Mouse (Mus musculus) yolk sac, embryonic 10.5 days (tissue): ENCODE measurements around the gene Trabd.

Experiments used
- DNase-seq: peaks from one replicate; pipeline ENCODE4 v3.0.0-alpha.2; 2017; ENCODE audit warnings: low spot score

The Trabd gene

GRCm38 (mm10) chr15:89078208-89078836 lies 3.4 kb downstream of the Trabd start:
- no peak for DNase-seq

DNA sequence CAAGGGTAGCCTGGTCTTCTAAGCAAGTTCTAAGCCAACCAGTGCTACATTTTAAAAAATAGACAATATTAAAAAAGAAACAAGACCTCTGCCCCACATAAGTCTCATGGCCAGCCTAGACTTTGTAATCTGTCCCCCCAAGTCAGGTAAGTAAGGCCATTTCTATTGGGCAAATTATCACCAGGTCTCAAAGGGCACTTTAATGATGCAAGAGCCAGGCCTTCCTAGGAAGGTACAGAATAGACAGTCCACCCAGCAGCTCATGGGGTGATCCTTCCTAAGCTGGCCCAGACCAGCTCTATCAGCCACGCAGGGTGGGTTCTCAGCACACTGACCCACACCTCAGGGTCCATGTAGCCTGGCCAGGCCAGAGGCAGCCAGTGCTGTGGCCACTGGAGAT lies 9.0 kb downstream of the Trabd start:
- no peak for DNase-seq

- DNase-seq, result no peak
These were observed 9.9 kb downstream of the Trabd start for GRCm38 (mm10) chr15:89084826-89085225.

DNA sequence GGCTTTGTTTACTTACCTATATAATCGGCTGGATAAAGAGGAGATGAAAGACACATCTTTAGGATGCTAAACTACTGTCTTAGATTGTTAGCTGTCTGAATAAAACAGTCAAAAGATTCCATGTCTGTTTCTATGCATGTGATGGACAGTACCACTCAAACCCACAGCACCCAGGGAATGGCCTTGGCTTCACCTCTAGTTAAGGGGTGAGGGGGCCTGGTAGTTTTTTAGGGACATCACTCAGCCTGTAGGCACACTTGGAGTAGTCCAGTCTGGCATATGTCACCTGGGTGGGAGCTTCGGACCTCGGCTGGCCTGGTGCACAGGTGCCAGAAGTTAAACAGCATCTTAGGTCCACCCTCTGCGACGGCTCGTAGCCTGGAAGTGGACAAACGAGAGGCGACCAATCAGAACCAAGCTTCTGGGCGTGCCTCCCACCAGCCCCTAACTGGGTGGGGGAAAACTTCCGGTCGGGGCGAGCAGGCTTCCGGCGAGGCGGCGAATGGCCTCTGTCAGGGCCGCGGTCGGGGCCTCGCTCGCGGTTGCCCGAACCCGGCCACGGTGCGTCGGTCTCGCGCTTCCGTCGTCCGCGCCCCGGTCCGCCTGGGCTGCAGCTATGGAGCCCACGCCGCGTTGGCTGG lies 13.8 kb downstream of the Trabd start, which contains the start of gene Selenoo:
Gene Selenoo (plus strand): TSS at position 478 of the 641 bp plus-strand sequence.
- peak; percentile 88 for DNase-seq

DNA sequence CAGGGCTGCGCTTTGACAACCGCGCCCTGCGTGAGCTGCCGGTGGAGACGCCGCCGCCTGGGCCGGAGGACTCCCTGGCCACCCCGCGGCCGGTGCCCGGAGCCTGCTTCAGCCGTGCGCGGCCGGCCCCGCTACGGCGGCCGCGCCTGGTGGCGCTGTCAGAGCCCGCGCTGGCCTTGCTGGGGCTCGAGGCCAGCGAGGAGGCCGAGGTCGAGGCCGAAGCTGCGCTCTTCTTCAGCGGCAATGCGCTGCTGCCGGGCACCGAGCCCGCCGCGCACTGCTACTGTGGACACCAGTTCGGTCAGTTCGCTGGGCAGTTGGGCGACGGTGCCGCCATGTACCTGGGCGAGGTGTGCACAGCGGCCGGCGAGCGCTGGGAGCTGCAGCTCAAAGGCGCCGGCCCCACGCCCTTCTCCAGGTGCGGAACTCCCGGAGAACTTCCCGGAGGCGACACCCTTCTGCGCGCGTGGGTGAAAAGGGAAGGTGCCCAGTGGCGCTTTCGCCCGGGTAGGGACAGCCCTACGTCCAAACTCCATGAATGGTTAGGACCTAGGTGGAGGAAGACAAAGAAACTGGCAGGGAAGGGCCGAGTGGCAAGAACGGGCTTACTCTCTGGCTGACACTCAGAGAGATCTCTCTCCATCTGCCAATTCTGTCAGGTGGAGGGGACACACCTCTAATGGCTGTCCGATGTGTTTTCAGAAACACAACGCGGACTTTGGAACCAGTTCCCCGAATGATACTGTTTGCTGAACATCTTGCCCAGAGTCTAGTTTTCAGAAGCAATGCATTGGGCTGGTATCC lies 14.5 kb downstream of the Trabd start:
- DNase-seq, result peak; percentile 51

GRCm38 (mm10) chr15:89090662-89091061 lies 15.7 kb downstream of the Trabd start:
- DNase-seq, result no peak

DNA sequence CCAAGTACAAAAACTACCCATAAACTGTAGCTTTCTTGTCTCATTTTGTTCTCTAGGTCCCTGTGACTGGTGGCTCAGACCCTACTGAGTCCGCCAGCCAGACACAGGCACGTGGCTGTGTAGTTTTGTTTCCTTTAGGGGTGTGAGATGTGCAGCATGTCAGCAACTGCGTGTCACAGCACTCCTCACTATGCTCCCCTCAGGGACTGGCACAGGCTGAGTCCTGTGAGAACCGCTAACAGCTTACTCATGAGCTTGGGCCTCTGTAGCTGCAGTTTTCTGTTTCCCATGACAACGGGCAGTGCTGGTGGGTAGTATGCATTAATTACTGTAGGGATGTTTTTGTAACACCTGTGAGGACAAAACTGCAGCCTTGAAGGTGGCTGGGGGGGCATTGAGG lies 17.3 kb downstream of the Trabd start:
- no peak for DNase-seq

- DNase-seq, result no peak
These were observed 22.5 kb downstream of the Trabd start for GRCm38 (mm10) chr15:89097450-89097849.

- DNase-seq, result no peak
These were observed 23.7 kb downstream of the Trabd start for GRCm38 (mm10) chr15:89098616-89099015.

GRCm38 (mm10) chr15:89100823-89101222 lies 25.9 kb downstream of the Trabd start:
- no peak for DNase-seq

DNA sequence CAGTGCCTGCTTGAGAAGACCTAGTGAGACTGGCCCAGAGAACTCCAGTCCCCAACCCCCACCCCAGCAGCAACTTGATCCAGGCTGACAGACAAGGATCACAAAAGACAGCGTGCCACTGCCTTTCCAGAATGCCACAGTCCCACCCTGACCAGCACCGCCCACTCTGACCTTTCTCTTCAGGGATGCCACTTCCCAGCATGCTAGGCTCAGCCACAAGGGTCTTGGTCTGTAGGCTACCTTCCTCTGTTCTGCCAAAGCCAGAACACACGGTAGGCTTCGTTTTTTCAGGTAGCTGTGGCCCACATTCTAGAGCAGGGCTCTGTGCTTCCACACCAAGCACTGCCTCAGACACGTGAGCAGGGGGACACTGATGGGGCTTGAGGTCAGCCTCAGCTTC lies 27.7 kb downstream of the Trabd start:
- DNase-seq, result no peak

GRCm38 (mm10) chr15:89103921-89104320 lies 29.0 kb downstream of the Trabd start:
- no peak for DNase-seq

DNA sequence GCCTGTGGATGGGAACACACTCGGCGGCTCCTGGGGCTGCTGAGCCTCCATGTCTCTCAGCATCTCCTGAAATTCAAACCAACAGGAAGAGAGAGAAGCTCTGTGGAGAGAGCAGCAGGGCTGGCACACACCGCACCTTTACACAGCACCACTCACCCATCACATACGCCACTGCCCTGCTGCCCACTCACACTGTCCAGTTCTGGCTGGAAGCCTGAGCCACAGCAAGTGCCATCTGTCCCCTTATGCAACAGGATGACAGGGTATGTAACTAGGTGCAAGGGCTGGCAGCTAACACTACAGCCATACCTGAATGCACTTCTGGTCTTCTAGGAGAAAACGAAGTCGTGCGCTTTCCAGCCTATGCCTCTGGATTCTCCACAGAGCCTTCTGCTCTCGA lies 29.5 kb downstream of the Trabd start:
- no peak for DNase-seq

GRCm38 (mm10) chr15:89106073-89106472 lies 31.1 kb downstream of the Trabd start:
- no peak for DNase-seq

DNA sequence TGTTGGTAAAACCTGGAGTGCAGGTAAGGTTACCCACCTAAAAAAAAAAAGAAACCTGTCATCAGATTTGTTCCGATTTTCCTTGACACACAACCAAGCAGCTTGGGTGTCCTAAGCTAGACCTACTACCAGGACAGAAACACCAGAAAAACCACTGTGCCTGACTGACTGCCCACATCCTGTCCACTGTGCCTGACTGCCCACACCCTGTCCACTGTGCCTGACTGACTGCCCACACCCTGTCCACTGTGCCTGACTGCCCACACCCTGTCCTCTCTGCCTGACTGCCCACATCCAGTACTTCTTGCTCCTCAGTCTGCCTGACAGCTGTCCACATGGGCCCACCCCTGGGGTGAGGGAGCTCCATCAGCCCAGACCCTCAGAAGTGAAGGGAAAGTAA lies 32.1 kb downstream of the Trabd start:
- DNase-seq, result no peak

DNA sequence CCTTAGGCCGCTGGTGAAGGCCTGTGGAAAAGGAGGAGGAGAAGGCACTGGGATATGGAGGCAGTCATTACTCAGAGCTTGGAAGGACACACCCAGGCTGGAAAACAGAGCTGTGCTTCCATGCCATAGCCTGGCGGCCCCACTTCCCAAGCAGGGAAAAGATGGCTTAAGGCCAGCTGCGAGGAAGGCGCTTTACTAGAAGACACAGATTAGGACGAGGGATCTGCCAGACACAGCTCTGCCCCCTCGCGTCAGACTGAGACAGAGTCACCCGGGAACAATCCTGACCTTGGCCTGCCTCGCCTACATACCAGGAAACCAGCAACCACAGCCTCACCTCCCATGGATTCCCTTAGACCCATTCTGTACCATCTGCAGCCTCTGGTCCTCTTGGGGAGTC lies 35.2 kb downstream of the Trabd start:
- DNase-seq, result no peak

DNA sequence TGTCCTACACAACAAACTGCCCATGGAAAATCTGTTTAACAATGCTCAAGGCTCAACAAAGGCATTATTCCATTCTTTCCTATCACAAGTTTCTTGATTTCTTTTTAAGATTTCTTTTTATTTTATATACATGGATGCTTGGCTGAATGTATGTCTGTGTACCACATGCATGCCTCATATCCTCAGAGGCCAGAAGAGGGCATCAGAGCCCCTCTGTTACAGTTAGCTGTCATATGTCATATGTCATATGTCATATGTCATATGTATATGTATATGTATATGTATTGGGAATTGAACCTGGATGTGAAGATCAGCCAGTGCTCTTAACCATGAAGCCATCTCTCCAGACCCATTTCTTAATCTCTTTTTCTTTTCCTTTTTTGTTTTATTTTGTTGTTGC lies 43.1 kb downstream of the Trabd start:
- no peak for DNase-seq

DNA sequence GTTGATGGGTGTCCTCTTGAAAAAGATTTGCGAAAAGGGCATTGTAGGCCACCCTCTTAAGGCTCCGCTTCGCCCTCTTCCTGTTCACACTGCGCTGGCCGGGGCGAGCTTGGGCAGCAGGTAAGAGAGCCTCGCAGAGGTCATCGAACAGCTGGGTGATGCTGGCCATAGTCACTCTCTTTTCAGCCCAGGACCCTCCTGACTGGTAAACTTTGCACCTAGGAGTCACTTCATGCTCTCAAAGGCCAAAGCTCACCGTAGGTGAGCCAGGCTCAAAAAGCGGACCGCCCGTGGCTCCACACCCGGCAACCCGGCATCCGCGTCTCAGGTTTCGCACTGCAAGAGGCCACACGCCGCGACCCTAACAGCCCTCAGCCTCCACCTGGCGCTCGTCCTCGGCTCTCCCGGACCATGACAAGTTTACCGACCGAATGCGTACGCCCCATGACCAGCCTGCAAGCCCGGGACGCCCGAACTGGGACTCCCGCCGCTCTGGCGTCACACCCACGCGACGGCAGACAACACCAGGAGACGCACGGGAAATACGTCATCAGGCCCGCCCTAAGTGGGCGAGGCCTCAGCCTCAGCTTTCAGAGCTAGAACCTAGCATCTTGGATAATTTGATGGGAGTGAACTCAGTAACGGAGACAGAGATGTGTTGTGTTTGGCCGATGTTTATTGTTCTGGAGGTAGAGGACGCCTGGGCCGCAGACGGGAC lies 47.9 kb downstream of the Trabd start, which contains the start of gene Tubgcp6:
Gene Tubgcp6 (minus strand): TSS at position 464 of the 718 bp plus-strand sequence.
- DNase-seq, result peak; percentile 92

GRCm38 (mm10) chr15:89123595-89123994 lies 48.7 kb downstream of the Trabd start:
- DNase-seq, result no peak

GRCm38 (mm10) chr15:89124312-89124711 lies 49.4 kb downstream of the Trabd start:
- DNase-seq, result no peak

- DNase-seq, result no peak
These were observed 50.4 kb downstream of the Trabd start for GRCm38 (mm10) chr15:89125351-89125750.

GRCm38 (mm10) chr15:89126622-89127021 lies 51.7 kb downstream of the Trabd start:
- no peak for DNase-seq
